Mouse (Mus musculus) left cerebral cortex, adult 9 months (tissue): ENCODE results near the gene Wap.

Experiments used
- DNase-seq, 2 experiments: peaks; one replicate each; pipeline ENCODE4 v3.0.0; 2022; ENCODE audit warnings: low spot score in 2 of 2

Wap gene

DNA sequence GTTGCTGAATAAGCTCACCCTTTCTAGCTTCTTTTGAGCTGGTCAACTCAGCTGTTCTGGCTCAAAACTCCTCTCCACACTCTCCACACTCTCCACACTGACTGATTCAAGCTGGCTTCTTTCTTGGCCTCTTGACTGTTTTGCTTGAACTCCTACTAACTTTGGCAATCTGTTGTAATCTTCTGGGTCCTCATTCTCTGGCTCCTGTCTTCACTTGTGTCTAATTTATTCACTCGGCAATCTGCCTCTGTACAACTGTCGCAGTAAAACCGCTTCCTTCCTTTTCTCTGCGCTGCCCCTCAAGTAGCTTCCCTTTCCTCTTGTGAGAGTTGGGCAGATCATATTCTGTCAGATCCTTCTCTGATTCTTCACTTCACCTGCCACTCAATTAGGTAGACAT, 10.7 kb downstream of the Wap start:
- DNase-seq: no peak

DNA sequence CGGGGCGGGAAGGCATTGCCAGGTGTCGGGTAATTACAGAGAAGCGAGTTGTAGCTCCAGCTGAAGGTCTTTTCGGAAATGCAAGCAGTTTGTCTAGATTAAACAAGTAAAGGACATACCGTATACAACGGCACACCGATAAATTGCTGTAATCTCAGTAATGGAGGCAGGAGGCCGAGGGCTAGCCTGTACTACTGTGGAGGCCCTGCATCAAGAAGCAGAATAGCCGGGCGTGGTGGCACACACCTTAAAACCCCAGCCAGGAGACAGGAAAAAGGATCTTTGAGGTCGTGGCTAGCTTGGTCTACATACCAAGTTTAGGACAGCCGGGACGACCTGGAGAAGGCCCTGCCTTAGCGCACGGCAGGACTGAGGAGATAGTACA, 12.1 kb downstream of the Wap start:
- no peak for DNase-seq

DNA sequence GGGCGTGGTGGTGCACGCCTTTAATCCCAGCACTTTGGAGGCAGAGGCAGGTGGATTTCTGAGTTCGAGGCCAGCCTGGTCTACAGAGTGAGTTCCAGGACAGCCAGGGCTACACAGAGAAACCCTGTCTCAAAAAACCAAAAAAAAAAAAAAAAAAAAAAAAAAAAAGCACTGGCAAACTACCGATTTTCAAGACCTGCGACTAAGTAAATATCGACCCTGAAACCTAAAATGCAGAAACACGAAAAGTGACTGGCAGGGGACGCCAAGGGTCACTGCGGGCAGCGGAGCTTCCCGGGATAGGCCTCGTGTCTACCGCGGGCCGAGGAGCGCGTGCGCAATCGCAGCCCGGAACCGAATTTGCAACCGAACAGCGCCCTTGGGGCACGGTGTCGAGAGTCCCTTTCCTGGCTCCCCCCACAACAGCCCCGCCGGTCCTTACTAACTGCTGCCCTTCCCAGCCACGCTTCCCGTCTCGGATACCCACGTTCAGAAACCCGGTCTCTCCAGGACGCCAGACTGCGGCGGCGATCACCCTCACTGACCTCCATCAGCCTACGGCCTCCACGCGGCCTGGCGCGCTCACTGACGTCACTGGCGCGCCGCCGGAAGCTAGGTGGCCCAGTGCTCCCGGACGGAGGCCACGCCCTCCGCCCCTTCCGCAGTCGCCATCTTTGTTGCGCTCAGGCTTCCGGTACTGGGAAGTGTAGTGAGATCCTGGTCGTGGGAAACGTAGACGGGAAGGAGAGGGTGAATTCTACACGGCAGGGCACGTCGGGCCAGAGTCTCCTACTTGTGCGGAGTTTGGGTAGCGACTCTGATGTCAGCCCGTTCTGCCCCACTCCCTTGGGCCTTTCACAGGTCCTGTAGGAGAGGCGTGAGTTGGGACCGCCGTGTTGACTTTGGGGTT, 12.7 kb downstream of the Wap start, which contains the start of gene Tbrg4:
Tbrg4 (minus strand) TSS at position 590 of the 910 bp plus-strand sequence.
- peak; percentile 81 to 92 for DNase-seq

DNA sequence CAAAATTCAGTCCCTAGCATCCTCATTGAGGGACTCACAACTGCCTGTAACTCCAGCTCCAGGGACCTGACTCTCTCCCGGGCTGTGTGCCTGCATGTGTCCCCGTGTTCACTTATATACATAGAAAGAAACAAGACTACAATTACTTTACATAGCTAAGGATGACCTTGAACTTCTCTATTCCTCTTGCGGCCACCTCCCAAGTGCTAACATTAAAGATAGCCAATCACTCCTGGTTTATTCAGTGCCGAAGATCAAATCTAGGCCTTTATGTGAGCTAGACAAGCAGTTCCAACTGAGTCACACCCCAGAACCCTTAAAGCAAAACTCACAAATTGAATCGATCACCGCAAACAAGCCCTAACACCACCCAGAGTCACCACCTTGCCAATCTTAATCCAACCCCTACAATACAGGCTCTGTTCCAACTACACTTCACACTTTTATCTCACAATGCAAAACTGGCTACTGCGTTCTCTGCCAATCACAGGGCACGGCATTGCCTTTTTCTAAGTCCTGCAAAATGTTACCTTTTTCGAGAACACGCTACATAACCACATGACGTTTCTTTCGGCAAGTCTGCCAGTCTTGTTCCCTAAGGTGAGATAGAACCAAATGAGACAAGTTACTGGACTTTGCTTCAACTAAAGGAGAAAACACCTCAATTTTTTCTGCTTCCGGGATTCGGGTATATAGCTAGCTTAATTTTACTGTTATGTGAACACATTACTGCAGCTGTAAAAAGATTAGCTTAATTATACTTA, 13.6 kb downstream of the Wap start:
- no peak for DNase-seq

DNA sequence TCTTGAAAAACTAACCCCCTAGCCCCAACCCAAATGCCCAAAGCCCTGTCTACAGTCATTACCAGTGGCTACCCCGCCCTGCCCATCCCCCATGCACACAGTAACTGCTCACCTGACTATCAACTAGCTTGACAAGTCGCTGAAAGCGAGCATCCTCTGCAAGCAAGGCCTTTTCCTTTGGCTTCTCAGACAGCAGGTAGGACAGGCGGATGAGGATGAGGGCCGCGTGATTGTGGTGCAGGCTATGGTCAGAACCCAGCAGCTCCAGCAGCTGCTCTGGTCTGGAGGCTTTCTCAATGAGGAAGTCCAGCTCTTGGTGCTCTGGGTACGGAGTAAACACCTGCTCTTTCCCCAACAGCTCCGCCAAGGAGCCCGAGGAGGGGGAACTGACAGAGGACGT, 14.7 kb downstream of the Wap start:
- DNase-seq: no peak

DNA sequence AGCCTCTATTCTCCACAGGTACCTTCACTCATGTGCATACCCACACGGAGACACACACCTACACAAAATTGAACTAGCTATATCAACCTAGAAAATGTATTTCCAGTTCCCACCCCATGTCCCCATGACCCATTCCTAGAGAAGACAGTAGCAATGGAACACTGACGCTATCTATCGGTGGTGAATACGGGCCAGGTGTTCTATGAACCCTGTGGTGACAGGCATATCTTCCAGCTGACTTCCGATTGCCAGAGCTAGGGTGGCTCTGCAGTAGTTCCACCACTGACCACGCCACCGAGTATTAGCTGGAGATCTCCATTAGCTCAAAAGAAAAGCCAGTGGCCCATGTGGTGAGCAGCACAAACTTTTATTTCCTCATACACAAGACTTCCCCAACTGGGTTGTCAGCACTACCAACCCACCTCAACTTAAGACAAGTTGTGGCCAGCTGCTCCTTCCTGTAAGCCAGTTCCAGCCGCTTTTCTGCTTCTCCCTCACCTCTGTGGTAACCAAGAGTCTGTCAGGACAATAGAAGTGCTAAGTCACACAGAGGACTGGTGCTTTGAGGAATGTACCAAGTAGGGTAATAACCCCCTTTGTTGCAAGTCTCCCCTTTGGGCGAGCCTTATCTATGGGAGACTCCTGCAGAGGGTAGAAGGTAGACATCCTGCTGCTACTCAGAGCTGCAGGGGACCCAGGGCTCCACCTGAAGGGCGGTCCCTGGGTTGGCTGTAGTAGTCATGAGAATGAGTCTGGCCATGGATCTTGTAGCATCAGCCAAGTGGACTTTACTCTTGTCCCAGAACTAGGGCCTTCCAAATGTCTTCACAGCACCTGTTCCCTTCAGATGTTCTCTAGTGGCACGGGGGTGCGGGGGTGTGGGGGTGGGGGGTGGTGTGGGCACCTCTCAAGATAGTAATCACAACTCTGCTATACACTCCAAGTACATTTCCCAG, 22.9 kb downstream of the Wap start:
- DNase-seq: no peak

DNA sequence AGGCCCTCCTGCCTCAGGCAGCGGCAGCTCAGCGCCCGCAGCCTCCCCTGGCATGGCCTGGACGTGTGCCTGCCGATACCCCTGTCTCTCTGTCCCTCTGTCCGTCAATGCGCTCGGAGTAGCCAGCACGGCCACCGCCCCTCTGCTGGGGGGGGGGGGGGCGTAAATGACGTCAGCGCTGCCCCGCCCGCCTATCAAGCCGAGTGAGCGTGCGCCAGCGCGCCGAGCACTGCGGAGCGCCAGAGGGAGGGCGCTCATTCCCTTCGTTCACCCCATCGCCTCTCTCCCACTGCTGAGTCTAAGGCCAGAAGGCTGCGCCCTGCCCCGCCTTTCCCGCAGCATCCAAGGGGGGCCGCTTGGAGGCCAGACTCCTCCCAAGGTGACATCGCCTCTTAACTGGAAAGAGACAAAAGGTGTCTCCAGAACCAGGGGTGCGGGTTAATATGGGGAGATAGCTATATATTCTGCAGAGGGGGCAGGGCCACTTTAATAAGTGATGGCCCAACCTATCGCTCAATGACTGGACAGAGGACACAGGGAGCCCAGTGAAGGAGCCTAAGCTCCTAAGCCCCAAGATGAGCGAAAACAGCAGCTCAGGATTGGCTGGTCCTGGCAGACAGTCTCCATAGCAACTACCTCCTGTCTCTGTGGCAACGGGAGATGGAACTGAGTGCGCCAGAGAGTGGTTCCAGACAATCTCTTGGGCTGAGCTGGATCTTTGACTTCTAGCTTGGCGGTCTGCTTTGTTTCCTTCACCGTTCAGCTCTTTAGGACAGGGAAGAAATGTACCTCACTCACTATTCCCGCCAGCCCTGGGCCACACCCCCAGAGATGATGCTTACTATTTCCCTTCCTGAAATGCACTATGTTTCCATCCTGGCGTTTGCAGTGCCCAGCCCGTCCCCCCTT, 32.7 kb downstream of the Wap start, which contains the start of gene Nacad:
Nacad (minus strand) TSS at position 563 of the 909 bp plus-strand sequence.
- DNase-seq: peak; percentile 76 to 87

DNA sequence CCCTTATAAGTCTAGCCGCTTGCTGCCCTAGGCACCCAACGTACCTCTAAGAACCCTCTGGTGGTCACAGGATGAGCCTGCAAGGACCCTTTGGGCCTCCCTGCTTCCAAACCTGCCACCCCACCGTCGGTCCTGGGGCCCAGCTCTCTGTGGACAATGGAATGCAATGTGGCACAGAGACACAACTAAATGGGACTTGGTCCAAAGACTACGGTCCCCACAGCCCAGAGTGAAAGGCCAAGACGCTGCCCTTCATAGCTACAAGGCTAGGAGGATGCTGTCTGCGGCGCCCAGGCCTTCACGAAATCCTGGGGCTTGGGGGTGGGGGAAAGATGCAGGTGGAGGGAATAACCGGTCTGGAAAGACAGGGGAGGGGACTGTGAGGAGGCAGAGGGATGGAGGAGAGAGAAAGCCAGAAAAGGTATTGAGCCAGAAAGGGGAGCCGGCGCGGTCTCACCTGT, 33.4 kb downstream of the Wap start:
- no peak for DNase-seq

DNA sequence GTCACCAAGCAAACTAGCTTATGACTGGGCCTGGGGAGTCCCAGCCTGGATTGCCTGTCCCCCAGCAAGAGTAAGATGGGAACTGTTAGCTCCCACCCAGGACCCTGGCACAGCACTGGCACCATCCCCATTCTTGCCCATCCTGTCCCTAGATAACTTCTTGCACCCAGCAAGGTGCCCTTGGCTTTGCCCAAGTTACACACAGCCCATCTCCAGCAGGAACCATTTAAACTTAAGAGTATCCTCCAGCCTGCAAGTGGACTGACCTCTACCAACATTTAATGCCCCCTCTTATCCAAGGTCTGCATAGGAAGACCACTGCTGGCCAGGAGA, 33.9 kb downstream of the Wap start:
- no peak for DNase-seq

DNA sequence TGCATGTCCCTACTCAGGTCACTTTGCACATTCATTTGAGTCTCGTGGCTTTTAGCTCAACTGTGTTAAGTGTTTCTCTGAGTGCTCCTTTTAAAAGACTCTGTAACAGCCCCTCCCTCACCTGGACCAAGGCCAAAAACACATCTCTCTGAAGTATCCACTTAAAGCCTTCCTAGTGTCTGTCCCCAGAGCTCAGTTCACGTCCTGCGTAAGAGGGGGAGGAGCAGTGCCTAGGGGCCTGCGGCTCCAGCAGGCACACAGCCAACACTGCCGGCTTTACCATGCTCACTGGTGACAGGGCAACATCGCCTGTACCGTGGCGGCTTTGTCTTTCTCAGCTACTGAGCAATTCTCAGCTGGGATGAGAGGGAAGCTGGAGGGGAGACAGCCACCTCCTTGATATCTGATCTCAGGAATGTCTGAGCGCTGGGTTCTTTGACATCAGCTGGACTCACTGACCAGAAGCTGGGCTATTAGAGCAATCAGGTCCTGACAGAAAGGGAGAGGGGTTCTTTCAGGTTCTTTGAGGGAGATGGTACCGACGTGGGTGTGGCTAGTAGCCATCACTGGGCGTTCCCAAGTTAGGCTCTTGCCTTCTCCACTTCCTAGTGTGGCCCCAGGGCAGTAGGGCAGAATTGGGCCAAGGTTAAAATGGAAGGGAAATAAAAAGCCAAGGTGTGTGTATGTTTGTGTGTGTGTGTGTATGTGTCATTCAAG, 34.4 kb downstream of the Wap start:
- no peak for DNase-seq

DNA sequence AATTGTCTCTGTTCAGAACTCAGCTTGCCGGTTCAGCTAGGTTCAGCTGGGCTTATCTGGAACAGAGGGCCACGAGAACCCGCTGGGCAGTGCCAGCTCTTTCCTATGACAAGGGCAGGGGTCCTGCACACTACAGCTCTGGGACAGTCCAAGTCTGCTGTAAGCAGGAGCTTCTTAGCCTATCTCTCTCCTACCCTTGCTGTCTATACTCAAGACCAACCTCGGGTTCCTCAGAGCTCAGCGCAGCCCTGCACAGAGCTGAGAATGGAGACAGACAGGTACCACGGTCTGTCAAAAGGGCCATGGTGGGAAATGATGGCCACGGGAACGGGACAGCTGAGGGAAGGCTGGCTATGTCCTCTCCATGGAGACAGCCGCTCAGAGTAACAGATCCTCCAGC, 35.2 kb downstream of the Wap start:
- no peak for DNase-seq

DNA sequence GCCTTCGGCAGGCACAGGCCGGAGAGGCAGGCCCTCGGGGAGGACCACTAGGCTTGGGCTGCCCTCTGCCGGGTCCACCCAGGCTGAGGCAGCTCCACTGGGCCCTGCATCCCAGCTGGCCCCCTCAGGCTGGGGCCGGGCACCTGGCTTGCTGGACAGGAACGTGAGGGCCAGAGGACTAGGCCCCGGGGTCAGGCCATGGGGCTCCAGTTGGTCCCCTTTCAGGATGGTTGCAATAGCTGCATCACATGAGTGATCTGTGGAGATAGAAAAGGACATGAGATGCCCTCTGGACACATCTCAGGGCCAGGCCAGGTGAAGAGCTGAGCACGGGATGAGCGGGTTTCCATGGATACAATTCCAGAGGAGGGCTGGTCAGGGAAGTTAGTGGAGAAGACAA, 35.8 kb downstream of the Wap start:
- no peak for DNase-seq

DNA sequence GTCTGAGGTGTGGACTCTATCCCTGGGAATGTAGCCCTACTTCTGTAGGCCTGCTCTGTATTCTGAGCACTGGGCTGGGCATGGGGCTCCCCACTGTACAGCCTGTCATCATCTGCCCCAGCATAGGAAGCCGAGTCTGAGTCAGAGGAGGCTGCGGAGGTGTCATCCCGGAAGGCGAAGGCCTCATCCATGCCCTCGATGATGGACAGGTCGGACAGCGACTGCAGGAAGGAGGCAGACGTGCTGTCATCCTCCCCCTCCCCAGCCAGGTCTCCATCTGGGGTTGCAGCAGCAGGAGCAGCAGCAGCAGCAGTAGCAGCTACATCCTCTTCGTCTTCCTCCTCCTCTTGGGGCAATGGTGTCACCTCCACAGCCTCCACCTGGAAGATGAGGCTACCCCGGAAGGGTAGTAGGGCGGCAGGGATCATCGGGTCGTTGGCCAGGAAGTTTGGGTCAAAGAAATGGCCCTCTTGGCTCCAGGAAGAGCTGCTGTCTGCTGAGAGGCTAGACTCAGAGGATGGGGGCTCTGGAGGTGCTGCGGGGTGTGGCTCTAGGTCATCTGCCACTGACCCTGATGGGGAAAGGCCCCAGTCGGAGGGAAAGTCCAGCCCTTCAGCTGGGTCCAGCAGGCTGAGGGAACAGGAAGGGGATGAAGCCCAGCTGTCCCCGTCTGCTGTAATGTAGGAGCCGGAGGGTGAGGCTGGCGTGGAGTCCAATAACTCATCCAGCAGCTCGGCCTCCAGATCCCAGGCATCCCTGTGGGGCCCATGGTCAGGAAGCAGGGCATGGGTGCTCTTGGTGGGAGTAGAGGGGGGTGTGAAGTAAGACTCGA, 36.6 kb downstream of the Wap start:
- DNase-seq: no peak

DNA sequence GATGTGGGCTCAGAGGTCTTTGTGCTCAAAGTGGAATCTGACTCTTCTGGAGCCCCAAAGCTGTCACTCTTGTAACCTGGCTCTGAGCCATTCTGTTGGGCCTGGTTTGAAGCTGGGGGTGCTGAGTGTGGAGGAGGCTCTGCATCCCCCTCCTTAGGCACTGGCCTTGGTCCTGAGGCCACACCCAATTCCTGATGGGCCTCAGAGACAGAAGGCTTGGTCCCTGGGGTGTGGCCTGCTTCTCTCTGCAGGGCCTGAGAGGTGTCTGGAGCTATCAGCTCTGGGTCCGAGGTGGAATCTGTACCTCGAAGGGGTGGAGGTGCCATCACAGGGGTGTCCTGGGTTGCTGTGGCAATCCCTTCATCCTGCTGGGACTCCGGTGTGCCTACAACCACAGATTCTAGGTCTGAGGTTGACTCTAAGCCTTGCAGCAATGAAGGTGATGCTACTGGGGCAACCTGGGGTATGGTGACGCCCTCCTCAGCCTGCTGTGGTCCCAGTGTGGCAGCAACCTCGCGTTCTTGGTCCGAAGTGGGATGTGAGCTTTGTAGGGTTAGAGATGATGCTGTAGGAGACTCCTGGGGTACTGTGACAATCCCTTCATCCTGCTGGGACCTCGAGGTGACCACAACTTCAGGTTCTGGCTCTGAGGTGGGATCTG, 38.0 kb downstream of the Wap start:
- DNase-seq: no peak

DNA sequence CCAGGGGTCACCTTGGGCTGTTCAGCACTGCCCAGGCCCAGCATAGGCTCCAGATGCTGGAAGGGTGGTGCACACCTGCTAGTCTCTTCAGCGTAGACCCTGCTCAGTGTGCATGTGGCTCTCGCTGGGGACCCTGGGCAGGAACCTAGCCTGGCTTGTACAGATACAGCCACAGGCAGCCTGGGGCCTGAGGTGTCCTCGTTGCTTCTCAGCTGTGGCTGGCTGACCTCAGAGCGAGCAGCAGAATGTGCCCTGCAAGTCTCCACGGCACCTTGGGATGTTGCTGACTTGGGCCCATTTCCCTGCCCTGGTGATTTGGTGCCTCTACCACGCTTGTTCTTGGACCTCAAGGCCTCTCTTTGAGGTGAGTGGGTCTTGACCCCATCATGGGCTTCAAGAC, 38.6 kb downstream of the Wap start:
- no peak for DNase-seq

DNA sequence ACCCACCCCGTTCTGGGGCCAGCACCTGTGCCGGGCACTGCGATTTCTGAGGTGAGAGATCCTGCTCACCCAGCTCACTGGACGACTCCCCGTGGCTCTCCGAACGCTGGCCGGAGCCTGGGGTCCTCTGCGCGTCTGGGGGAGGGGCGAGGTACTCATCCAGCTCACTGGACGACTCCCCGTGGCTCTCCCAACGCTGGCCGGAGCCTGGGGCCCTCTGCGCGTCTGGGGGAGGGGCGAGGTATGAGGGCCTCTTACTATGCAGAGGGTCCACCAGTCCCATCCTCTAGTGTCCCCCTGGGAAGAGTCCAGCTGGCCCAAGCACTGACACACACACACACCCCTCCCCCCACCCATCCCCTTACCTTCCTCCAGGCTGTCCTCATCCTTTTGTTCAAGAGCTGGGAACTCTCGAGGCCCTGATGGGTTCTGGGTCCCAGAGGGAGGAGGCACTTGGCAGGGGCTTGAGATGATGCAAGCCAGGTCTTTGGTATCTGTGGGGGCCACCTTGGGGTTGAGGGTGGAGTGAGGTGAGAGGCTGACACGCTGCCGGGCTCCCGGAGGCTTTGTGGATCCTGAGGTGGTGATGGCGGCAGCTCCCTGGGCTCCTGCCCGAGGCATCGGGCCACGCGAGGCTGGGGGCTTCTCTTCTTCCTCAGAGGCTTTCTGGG, 39.3 kb downstream of the Wap start:
- DNase-seq: no peak

DNA sequence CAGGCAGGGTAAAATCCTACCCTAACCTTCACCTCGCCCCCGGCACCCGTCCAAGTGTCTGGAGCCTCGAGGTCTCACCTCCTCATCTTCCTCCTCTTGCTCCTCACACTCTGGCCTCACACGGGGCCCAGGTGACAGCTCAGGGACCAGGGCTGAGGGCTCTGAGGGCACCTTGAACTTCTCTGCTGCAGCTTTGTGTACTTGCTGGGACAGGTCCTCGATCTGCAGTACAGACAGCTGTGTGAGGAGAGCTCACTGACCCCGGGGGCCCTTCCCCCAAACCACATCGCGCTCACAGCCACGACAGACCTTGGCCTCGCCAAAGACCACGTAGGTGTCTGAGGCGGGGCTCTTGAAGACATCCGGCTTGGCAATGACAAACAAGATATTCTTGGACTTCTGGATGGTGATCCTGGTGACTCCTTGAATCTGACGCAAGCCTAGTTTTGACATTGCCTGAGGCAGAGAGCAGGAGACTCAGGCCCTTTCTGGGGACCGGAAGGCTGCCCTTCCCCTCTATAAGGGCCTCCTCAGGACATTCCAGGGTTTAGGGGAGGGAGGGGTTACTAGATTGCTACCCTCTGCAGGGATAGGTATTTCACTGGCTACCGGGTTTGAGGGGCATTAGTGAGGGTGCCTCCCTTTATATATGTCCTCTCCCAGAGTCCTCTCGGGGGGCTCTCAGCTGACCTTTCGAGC, 40.1 kb downstream of the Wap start:
- DNase-seq: no peak
